Mouse (Mus musculus) kidney, embryonic 15.5 days (tissue): ENCODE data around the gene Dnmbp. TPM values are rescaled to one million over a fixed set of nuclear protein-coding genes. Genes with fewer than 3 reads are reported as not detected.

Experiments
- ATAC-seq: fragments of 200-750 bp; cut with Nextera tagmentation; replicated peaks from 2 replicates; pipeline ENCODE4 v1.8.0; 2017; ENCODE audit warnings: moderate TSS enrichment; ENCODE audit not compliant: low FRiP score
- H3K27ac ChIP-seq: fragments of 300-500 bp; sonication (generic); 2 replicates; pipeline ENCODE4 v1.5.1; 2015; ENCODE audit warnings: mild to moderate bottlenecking, inconsistent platforms
- H3K27me3 ChIP-seq: fragments of 300-500 bp; sonication (generic); 2 replicates; pipeline ENCODE4 v1.6.1; 2015; ENCODE audit warnings: inconsistent platforms
- H3K36me3 ChIP-seq: fragments of 300-500 bp; sonication (generic); 2 replicates; pipeline ENCODE4 v1.6.1; 2015; ENCODE audit warnings: inconsistent platforms
- H3K4me1 ChIP-seq: fragments of 300-500 bp; sonication (generic); 2 replicates; pipeline ENCODE4 v1.6.1; 2015; ENCODE audit warnings: inconsistent platforms
- H3K4me2 ChIP-seq: fragments of 300-500 bp; sonication (generic); 2 replicates; pipeline ENCODE4 v1.6.1; 2015; ENCODE audit warnings: moderate library complexity, mild to moderate bottlenecking, inconsistent platforms
- H3K4me3 ChIP-seq: fragments of 300-500 bp; sonication (generic); replicated peaks from 2 replicates; pipeline ENCODE4 v1.5.1; 2015; ENCODE audit warnings: mild to moderate bottlenecking, inconsistent platforms
- H3K9ac ChIP-seq: fragments of 300-500 bp; sonication (generic); 2 replicates; pipeline ENCODE4 v1.6.1; 2015; ENCODE audit warnings: mild to moderate bottlenecking, inconsistent platforms
- H3K9me3 ChIP-seq: fragments of 300-500 bp; sonication (generic); replicated peaks from 2 replicates; pipeline ENCODE4 v1.6.1; 2016; ENCODE audit warnings: inconsistent platforms
- WGBS: fragments of 180-500 bp; shearing (Covaris S2); methylation state at CpG from one replicate; pipeline ENCODE4 v1.1.7; 2015; ENCODE audit warnings: mixed read lengths; 5-methylcytosine and 5-hydroxymethylcytosine counted together
- polyA plus RNA-seq: library from polyadenylated mRNA; unstranded; fragments of >200 nt; fragmentation: Nextera tagmentation; extraction: Ambion mirVana; gene quantifications from 2 replicates; pipeline ENCODE4 v1.2.1, GENCODE M21; 2015

Gene Dnmbp
- polyA plus RNA-seq, 1 experiment from 2014 or later, result 24.4 TPM

GRCm38 (mm10) chr19:43884668-43885498, 55.1 kb downstream of the Dnmbp start:
- Histone ChIP-seq H3K4me3 (no peak overlapping the region), H3K27me3 (no peaks in the 10 kb centered on the region), H3K27ac (no peak overlapping the region), H3K4me1 (peaks cover 63% of the 10 kb centered on the region), H3K4me2 (no peak overlapping the region), H3K9me3 (no peaks in the 10 kb centered on the region), H3K9ac (no peak overlapping the region), H3K36me3 (no peaks in the 10 kb centered on the region)
- WGBS, result 61% methylated on average over 13 of the region's 13 CpGs
- no peak for ATAC-seq

- H3K4me1 ChIP-seq, result peaks cover 75% of the 10 kb centered on the region
- H3K9me3 ChIP-seq, result no peaks in the 10 kb centered on the region
- no peak overlapping the region; the same call in 1 of the 2 replicates for H3K4me3 ChIP-seq
- H3K36me3 ChIP-seq, result no peaks in the 10 kb centered on the region
- no peaks in the 10 kb centered on the region for H3K27me3 ChIP-seq
- H3K4me2 ChIP-seq, result peak overlapping the region; percentile 45
- 12% methylated on average over 18 of the region's 18 CpGs for WGBS
- H3K27ac ChIP-seq, result peak overlapping the region; percentile 71
- H3K9ac ChIP-seq, result 0 out of 2 replicates have a peak overlapping the region, but pooled peaks have one; percentile 34
- ATAC-seq, result no peak
Measured at GRCm38 (mm10) chr19:43882895-43883573, 57.0 kb downstream of the Dnmbp start.

- Histone ChIP-seq H3K9ac (no peak overlapping the region), H3K9me3 (no peaks in the 10 kb centered on the region), H3K4me2 (no peak overlapping the region), H3K4me1 (peaks cover 77% of the 10 kb centered on the region), H3K4me3 (no peak overlapping the region), H3K36me3 (no peaks in the 10 kb centered on the region), H3K27me3 (no peaks in the 10 kb centered on the region), H3K27ac (no peak overlapping the region)
- 81% methylated on average over 7 of the region's 7 CpGs for WGBS
- no peak for ATAC-seq
Measured at GRCm38 (mm10) chr19:43881615-43882014, 58.4 kb downstream of the Dnmbp start.

GRCm38 (mm10) chr19:43880420-43880819, 59.6 kb downstream of the Dnmbp start:
- 23% methylated on average over 3 of the region's 3 CpGs for WGBS
- no peak overlapping the region for H3K9ac ChIP-seq
- no peak for ATAC-seq
- H3K27me3 ChIP-seq, result no peaks in the 10 kb centered on the region
- peaks cover 74% of the 10 kb centered on the region for H3K4me1 ChIP-seq
- H3K36me3 ChIP-seq, result no peaks in the 10 kb centered on the region
- H3K9me3 ChIP-seq, result no peaks in the 10 kb centered on the region
- peak overlapping the region; percentile 18 for H3K27ac ChIP-seq
- peak overlapping the region; percentile 80; the same call in 1 of the 2 replicates for H3K4me2 ChIP-seq
- no peak overlapping the region for H3K4me3 ChIP-seq

GRCm38 (mm10) chr19:43879401-43880212, 60.4 kb downstream of the Dnmbp start:
- Histone ChIP-seq H3K9ac (peak overlapping the region; percentile 85), H3K9me3 (no peaks in the 10 kb centered on the region), H3K4me1 (peaks cover 66% of the 10 kb centered on the region), H3K36me3 (peaks cover 8% of the 10 kb centered on the region), H3K4me2 (peak overlapping the region; percentile 80), H3K4me3 (peak overlapping the region; percentile 83), H3K27me3 (no peaks in the 10 kb centered on the region), H3K27ac (peak overlapping the region; percentile 98)
- under 1% methylated on average over 41 of the region's 41 CpGs for WGBS
- ATAC-seq, result peak; percentile 92

GRCm38 (mm10) chr19:43878111-43879092, 61.6 kb downstream of the Dnmbp start:
- peak overlapping the region; percentile 80 for H3K4me2 ChIP-seq

GRCm38 (mm10) chr19:43877364-43877763, 62.6 kb downstream of the Dnmbp start:
- no peak for ATAC-seq
- 79% methylated on average over 8 of the region's 8 CpGs for WGBS
- Histone ChIP-seq H3K27ac (no peak overlapping the region), H3K9me3 (no peaks in the 10 kb centered on the region), H3K27me3 (no peaks in the 10 kb centered on the region), H3K36me3 (peaks cover 30% of the 10 kb centered on the region), H3K4me2 (no peak overlapping the region), H3K4me3 (no peak overlapping the region), H3K9ac (no peak overlapping the region), H3K4me1 (peaks cover 45% of the 10 kb centered on the region)

More at GRCm38 (mm10) chr19:43878111-43879092, 61.6 kb downstream of the Dnmbp start:
- no peak for ATAC-seq
- Histone ChIP-seq H3K27me3 (no peaks in the 10 kb centered on the region), H3K27ac (peak overlapping the region; percentile 98), H3K9ac (peak overlapping the region; percentile 85), H3K4me1 (peaks cover 55% of the 10 kb centered on the region), H3K9me3 (no peaks in the 10 kb centered on the region), H3K36me3 (peaks cover 20% of the 10 kb centered on the region), H3K4me3 (peak overlapping the region; percentile 83)
- 8% methylated on average over 17 of the region's 17 CpGs for WGBS

- WGBS, result 58% methylated on average over 2 of the region's 2 CpGs
- no peak overlapping the region for H3K27ac ChIP-seq
- H3K27me3 ChIP-seq, result no peaks in the 10 kb centered on the region
- no peak for ATAC-seq
- H3K4me2 ChIP-seq, result no peak overlapping the region
- H3K9ac ChIP-seq, result no peak overlapping the region
- H3K4me3 ChIP-seq, result no peak overlapping the region
- peaks cover 44% of the 10 kb centered on the region for H3K4me1 ChIP-seq
- peaks cover 44% of the 10 kb centered on the region for H3K36me3 ChIP-seq
- H3K9me3 ChIP-seq, result no peaks in the 10 kb centered on the region
Measured at GRCm38 (mm10) chr19:43875996-43876395, 64.0 kb downstream of the Dnmbp start.

- Histone ChIP-seq H3K36me3 (peaks cover 60% of the 10 kb centered on the region), H3K4me2 (no peak overlapping the region), H3K9me3 (no peaks in the 10 kb centered on the region), H3K9ac (no peak overlapping the region), H3K4me1 (peaks cover 30% of the 10 kb centered on the region), H3K4me3 (no peak overlapping the region), H3K27ac (no peak overlapping the region), H3K27me3 (no peaks in the 10 kb centered on the region)
- ATAC-seq, result no peak
- 93% methylated on average over 11 of the region's 11 CpGs for WGBS
Measured at GRCm38 (mm10) chr19:43874351-43874750, 65.6 kb downstream of the Dnmbp start.

- no peak for ATAC-seq
- Histone ChIP-seq H3K9me3 (no peaks in the 10 kb centered on the region), H3K4me3 (no peak overlapping the region), H3K27ac (no peak overlapping the region), H3K4me1 (no peaks in the 10 kb centered on the region), H3K4me2 (no peak overlapping the region), H3K36me3 (peaks cover 100% of the 10 kb centered on the region), H3K27me3 (no peaks in the 10 kb centered on the region), H3K9ac (no peak overlapping the region)
- WGBS, result 91% methylated on average over 4 of the region's 4 CpGs
Measured at GRCm38 (mm10) chr19:43870418-43870817, 69.6 kb downstream of the Dnmbp start.

- peaks cover 98% of the 10 kb centered on the region for H3K36me3 ChIP-seq
- 85% methylated on average over 6 of the region's 6 CpGs for whole genome bisulfite sequencing
- no peaks in the 10 kb centered on the region for H3K4me1 ChIP-seq
- no peak overlapping the region for H3K4me2 ChIP-seq
- H3K27ac ChIP-seq, result no peak overlapping the region
- H3K9ac ChIP-seq, result no peak overlapping the region
- no peak for ATAC-seq
- no peaks in the 10 kb centered on the region for H3K27me3 ChIP-seq
- no peak overlapping the region for H3K4me3 ChIP-seq
- no peaks in the 10 kb centered on the region for H3K9me3 ChIP-seq
Measured at GRCm38 (mm10) chr19:43857347-43857746, 82.6 kb downstream of the Dnmbp start.
